Mouse (Mus musculus) neutrophil, adult 5-6 weeks (primary cell): ENCODE measurements at regions not wholly inside any gene's neighbourhood (a gene's known extent, or its start where the extent isn't known, plus 50 kb on each side); places are given as distances from the start of the nearest gene placed in this dataset.
A peak's percentile ranks its signal among the peaks of the same experiment; 100 is the strongest.

Experiments used
- ATAC-seq: fragments of 151-379, 151-347 bp; 2 replicates; pipeline ENCODE4 v1.8.0; 2017; ENCODE audit warnings: mild to moderate bottlenecking, moderate TSS enrichment; ENCODE audit not compliant: insufficient number of reproducible peaks, poor library complexity, low FRiP score, severe bottlenecking; ENCODE audit errors: extremely low read depth

DNA sequence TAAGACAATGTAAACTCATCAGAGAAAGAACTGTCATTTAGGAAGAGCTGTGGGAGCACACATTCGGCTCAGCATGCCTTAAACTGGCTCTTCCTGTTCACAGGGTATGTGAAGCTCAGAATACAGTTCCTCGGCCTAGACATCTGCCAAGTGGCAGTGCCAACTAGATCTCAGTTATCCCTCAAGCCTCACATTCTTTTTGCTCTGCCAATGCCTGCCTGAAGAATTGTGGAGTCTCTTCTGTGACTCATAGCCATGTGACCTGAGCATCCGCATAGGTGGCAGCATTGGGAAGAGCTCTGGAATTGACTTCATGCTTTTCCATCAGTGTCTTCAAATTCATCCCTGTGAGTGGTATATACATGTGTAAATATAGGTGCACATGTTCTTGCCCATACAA lies 59.7 kb downstream of the Prlhr start:
- ATAC-seq = no peak

DNA sequence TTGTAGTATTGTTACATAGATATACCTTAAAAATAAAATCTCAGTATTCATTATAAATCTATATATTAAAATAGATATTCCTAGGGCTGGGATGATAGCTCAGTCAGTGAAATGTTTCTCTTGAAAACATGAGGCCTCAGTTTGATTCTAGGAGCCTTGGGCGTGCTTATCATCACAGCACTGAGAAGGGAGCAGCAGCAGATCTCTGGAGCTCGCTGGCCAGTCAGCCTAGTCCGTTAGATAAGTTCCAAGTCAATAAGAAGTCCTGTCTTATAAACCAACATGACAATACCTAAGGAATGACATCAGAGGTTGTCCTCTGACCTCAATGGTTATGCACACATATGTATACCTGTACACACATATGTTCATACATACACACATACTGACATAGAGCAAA lies 68.7 kb downstream of the Prlhr start:
- no peak for ATAC-seq

- ATAC-seq = no peak
Measured at GRCm38 (mm10) chr19:60397666-60398065, 70.4 kb downstream of the Prlhr start.

- no peak for ATAC-seq
Measured at GRCm38 (mm10) chr19:60396604-60397003, 71.5 kb downstream of the Prlhr start.

- ATAC-seq = no peak
Measured at GRCm38 (mm10) chr19:60386563-60387241, 81.4 kb downstream of the Prlhr start.

DNA sequence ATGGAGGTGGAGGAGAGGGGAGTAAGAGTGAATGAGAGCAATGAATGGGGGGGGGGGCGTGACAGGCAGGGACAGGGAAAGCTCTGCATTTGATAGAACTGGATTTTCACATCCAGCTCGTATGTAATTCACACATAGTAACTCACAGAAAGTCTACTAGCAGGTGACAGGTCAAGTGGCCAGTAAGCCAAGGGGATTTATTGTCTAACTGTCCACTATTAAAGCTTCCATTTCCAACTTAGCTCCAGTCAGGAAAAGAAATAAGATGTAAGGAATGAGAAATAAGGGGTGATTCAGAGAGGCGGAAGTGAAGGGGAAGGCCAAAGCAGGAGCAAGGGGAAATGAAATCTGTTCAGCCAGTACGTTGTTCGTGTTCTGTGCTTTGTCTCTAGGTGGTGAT lies 83.4 kb downstream of the Prlhr start:
- ATAC-seq = no peak

- ATAC-seq = no peak
Measured at GRCm38 (mm10) chr19:60382661-60383060, 85.4 kb downstream of the Prlhr start.

DNA sequence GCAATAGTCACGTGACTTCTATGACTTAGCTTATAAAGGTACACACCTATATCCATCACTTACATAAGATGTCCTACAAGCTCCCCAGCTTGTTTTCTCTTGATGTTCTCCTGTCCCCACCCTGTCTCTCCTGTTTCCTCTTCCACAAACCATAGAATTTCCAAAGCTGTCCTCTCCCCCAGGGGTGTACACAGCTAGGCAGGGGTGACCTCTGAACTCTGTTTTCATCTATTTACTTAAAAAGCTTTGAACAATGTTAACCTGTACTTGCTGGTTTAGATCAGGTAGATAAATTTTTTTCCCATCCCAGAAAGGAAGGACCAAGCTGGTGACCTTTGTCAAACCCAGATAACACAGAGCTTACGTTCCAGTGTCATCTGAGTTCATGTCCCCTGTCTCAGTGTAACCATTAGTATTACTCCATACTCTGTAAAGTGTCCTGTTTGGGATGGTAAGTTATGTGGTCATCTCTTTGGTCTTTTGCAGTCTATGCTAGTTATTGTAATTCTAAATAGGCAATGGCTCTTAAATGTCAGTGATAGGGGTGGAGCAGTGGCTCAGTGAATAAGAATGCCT lies 89.0 kb downstream of the Prlhr start:
- ATAC-seq = no peak

GRCm38 (mm10) chr19:60363988-60364599 lies 104.0 kb downstream of the Prlhr start:
- no peak for ATAC-seq

DNA sequence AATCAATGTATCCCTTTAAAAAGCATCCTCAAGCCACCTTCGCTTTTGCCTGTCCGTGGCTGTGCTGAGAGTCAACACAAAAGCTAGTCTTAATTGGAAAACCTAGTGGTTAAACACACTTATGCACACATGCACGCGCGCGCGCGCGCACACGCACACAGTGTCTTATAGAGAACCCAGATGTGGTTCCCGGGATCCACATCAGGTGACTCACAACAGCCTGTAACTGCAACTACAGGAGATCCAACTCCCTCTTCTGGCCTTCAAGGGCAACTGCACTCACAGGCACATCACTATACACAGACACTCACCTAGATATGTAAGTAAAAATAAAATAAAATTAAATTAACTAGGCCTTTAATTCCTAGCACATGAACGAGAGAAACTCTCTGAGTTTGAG lies 118.4 kb upstream of the Fam204a start:
- no peak for ATAC-seq

- ATAC-seq = 0 out of 2 replicates have a peak, but pooled peaks have one; percentile 33
Measured at GRCm38 (mm10) chr19:60341485-60341884, 115.0 kb upstream of the Fam204a start.

DNA sequence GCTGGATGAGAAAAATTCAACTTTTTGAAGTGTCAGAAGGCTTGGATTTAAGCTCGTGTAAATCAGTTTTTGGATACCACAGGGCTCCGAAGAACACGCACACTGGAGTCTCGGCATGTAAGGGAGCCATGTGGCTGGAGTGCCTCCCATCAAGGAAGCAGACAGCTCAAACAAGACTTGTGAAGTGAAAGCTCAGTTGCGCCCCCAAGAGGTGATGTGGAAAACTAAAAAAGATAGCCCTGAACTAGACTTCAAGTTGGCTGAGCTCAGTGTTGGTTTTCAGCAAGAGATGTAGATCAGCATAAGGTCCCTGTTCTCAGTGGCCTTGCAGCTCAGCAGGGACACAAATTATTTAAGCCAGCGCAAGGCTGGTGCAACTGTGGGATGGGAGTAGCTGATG lies 113.7 kb upstream of the Fam204a start:
- ATAC-seq = no peak

- no peak for ATAC-seq
Measured at GRCm38 (mm10) chr19:60334521-60334920, 108.0 kb upstream of the Fam204a start.

- no peak for ATAC-seq
Measured at GRCm38 (mm10) chr19:60328295-60328694, 101.8 kb upstream of the Fam204a start.

- ATAC-seq = no peak
Measured at GRCm38 (mm10) chr19:60325612-60326011, 99.1 kb upstream of the Fam204a start.

- ATAC-seq = no peak
Measured at GRCm38 (mm10) chr19:60325112-60325511, 98.6 kb upstream of the Fam204a start.

GRCm38 (mm10) chr19:60310591-60310990 lies 84.1 kb upstream of the Fam204a start:
- ATAC-seq = peak; percentile 75; the same call in 1 of the 2 replicates

DNA sequence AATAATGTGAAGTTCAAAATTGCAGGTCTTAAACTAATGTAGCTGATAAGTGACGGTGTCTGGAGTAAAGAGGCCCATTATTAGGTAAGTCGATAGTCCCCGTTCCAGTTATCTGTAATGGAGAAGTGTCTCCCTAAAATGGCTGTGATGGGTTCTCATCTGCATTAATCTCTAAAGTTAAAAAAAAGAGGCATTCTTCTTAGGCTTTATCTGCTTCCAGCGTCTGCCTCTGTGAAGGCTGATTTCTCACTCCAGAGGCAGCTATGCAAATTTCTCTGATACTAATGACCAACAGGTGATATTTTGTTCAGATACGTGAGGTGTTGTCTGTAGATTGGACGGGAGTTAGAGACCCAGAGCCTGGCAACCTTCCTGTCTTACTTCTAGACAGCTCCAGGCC lies 75.9 kb upstream of the Fam204a start:
- no peak for ATAC-seq

DNA sequence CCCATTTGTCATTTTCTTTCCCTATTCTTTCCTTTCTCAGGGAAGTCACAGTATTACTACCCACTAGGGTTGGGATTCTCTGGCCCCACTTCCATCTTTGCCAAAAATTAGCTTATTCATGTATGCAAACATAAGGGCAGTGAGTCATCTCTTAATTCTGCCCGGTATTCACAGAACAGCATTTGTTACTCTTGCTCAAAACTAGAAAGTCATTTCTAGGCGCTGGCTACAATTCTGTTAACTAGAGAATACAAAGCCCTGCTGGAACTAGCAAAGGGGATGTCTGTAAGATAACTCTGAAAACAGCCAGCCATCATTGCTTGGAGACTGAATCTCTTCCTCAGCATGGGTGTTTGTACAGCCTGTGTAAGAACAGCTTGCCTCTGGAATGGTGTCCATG lies 74.4 kb upstream of the Fam204a start:
- no peak for ATAC-seq

DNA sequence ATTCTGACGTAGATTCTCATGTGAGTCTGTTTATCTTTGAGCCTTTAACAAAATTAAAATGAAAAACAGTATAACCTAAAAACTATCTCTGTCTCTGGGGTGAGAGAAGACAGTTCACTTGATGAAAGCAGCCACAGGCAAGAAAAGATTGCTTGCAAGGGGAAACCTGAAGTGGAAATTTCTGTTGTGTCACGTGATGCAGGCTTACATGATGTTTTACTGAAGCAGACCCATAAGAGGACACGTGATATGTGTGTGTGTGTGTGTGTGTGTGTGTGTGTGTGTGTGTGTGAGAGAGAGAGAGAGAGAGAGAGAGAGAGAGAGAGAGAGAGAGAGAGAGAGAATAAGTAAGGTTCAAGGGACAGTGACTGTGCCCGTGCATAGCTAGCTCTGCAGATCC lies 63.7 kb upstream of the Fam204a start:
- no peak for ATAC-seq
